Mouse (Mus musculus): ENCODE data around the gene Mchr1.
"Not testable (repeated sequence)": the region's sequence is repeated elsewhere in the genome, so short reads cannot be mapped to it uniquely, and the experiment has no call there.

Mchr1 gene

DNA sequence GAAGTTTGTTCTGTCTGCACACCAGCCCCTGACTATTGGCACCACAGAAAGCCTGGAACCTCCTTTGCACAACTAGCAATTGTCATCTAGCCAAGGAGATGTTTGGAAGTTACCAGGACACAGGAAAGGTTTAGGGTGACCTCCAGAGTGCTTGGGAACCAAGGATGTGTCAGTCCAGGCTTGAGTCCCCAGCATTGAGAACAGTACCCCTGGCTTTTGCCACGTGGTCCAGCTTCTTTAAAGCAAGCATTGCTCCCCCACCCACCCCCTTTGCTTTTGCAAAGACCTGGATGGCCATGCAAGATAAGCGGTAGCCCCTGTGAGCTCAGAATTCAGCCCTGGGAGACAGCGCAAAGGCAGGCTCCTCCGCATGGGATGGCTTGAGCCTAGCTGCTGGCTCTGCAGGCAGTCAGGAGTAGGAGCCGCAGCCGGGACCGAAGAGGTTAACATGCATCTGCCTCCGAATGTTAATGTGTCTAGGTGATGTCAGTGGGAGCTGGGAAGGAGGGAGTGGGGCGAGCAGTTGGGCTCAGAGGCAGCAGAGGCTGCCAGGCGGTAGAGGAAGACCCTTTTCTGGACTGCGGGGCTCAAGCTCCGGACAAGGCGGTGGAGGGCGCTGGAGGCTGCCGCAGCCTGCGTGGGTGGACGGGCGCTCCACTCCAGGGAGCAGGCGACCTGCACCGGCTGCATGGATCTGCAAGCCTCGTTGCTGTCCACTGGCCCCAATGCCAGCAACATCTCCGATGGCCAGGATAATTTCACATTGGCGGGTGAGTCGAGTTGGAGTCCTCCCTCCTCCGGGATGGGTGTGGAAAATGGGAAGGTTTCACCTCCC lies at the start of gene Mchr1:
Gene Mchr1, plus strand, starts transcription at position 414 of the 835 bp plus-strand sequence.
- peak; percentile 80 for DNase-seq

DNA sequence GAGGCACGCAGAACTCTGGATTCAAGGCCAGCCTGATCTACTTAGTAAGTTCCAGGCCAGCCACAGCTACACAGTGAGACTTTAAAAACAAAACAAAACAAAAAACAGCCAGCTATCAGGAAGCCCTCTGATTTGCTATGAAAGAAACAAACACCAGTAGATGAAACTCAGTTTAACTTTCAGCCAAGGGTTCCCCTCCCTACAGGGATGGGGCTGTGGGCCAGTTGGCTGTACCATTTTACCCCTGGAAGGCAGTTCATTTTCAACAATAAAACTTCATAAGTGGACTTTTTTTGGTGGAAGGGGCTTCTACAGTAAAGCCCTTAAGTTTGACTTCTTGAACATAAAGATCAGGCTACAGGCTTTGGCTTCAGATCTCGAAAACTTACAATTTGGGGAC lies 46.2 kb upstream of the Mchr1 start:
- DNase-seq, result no peak

DNA sequence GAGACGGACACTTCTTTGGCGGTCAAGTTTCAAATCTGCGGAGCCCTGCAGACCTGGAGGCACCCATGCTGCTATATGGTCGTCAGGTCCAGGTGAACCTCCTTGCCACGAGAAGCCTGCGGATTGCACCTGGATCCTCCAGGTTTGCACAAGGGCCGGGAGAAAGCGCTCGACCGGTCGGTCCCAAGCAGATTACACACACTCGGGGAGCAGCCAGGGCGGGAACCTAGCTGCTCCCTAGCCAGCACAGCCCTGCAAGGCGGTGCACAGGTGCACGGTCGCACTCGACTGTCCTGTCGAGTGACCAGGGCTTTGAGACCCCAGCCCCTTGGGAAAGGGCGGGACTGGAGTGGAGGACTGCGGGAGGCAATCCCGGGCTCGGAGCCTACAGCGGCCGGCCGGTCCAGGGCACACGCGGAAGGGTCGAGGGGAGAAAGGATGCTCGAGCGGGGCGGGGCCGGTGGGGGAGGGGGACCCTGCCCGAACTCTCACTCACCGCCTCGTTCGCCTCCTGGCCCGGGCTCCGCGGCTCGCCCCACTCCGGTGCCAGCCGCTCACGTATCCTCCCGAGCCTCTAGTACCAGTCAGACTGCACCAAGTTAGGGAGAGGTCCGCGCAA lies 45.2 kb upstream of the Mchr1 start:
- no peak for DNase-seq

DNA sequence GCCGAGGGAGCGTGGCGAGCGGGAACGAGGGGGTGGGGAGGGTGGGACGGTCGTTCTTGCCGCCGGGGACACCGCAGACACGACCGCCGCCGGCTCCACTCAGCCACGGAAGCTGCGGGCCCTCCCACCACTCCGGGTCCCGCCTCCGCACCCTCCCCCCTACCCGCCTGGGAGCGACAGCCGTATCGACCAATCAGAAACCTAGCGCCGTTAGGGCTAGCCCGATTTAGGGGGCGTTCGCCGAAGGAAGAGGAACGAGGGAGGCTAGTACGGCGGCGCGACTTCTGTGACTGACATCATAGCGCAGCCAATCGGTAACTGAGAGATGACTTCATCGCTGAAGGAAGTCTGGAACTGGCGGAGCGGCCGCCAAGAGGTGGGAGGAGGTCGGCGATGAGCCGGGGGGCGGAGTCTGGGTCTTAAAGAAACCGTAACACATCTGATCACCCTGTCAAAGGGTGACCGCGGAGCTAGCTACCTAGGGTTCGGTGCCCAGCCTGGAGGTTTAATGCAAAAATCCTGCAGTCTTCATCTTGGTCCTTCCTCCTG lies 44.6 kb upstream of the Mchr1 start, which contains the start of gene Mrtfa:
Gene Mrtfa, minus strand, starts transcription at position 128 of the 549 bp plus-strand sequence.
- peak; percentile 100 for DNase-seq

DNA sequence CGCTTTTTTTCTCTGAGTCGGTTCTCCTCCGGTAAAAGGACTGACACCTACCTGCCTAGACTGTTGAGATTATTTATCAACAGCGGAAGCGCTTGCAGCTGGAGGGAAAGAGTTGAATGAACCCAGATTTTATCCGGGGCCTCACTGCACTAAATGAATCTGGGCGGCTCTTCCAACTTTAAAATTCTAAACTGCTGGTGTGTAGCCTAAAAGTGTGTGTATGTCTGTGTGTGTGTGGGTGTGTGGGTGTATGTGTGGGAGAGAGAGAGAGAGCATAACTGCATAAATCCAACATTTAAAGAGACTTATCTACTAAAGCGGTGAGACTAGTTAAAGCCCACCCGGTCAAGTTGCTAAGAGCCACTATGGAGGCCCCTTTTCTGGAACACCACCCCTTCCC lies 44.0 kb upstream of the Mchr1 start:
- no peak for DNase-seq

DNA sequence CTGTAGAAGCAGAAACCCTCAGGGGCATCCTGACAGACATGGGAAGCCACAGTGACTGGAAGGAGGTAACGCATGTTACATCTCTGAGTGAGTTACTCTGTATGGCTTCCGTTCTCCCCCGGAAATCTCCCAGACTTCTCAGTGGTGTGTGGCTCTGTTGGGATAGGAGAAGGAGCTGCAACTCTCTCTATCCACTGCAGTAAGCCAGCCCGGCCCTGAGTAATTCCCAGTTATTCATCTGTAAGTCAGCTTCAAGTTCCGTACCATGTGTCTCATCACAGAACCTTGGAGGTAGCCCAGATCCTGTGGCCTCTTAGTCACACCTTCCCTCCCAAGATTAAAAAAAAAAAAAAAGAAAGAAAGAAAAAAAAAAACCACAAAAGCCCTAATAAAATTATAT lies 43.0 kb upstream of the Mchr1 start:
- no peak for DNase-seq

DNA sequence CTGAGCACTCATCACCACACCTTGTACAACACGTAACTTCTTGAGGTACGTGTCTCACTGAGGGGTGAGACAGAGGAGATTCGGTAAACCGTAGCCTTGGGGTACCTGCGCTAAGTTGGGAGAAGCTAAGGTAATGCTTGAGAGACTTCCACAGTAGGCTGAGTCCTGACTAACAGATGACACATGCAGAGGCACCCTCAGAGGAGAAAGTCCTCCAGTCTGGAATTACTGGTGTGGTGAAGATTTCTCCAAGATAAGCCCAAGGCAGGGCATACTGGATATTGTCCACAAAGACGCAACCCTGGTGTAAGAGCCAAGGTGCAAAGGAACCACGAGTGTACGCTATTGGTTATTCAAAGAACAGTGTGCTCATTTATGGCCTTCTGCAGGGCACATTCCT lies 42.4 kb upstream of the Mchr1 start:
- DNase-seq, result no peak

DNA sequence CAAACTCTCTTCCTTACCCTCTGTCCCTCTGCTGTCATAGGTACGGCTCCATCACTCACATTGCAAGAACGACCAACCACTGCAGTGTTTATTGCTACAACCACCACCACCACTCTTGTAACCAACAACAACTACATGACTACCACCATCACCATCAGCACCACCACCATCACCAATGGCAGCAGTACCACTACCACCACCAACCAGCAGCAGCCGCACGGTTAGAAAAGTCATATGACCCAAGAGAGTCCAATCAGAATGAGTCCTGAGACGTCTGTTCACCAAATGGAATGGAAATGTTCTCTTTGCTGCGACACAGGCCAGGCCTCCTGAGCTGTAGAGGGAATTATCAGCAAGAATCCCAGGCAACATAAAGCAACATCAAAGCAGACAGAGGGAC lies 40.5 kb upstream of the Mchr1 start:
- DNase-seq, result no peak

DNA sequence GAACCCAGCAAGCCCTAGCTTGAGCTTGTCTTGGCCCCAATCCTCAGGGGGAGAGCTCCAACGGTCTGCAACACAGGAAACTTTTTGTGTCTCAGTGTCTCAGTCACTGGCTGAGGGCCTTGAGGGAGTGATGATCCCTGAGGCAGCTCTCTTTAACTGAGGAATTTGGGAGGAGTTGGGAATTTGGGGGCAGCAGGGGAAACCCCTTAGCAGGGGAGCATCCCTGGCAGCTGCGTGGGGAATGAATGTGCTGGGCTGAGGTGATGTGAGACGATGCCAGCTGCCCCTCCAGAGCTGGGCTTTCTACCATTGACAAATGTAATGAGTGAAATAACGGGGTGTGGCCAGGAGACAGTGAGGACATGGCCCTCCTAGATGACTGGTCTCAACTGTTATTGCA lies 39.9 kb upstream of the Mchr1 start:
- no peak for DNase-seq

DNA sequence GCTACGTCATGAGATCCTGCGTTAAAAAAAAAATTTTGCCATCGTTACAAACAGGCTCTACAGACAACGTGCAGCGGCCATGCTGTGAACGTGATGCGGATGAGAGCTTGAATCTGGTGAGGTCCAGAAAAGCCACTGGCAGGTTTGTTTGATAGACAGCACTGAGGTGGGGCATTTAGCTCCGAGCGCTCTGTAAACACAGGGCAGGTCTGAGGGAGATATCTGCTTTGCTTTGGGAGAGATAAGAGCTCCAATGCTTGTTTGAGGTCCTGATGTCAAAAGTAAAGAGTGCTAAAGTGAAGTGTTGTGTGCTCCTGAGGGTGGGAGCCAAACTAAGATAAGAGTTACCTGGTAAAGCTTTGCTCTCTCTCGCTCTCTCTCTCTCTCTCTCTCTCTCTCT lies 38.1 kb upstream of the Mchr1 start:
- no peak for DNase-seq

DNA sequence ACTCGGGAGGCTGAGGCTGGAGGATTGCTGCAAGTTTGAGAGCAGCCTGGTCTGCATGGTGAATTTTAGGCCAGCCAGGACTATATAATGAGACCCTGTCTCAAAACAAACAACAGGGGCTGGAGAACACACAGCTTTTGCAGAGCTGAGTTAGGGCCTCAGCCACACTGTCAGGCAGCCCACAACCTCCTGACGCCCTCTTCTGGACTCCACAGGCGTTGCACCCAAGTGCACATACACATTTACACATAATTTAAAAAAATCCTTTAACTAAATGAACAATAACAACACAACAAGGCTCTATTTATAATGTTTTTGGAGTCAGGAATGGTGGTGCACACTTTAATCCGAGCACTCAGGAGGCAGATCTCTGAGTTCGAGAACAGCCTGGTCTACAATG lies 36.9 kb upstream of the Mchr1 start:
- no peak for DNase-seq

DNA sequence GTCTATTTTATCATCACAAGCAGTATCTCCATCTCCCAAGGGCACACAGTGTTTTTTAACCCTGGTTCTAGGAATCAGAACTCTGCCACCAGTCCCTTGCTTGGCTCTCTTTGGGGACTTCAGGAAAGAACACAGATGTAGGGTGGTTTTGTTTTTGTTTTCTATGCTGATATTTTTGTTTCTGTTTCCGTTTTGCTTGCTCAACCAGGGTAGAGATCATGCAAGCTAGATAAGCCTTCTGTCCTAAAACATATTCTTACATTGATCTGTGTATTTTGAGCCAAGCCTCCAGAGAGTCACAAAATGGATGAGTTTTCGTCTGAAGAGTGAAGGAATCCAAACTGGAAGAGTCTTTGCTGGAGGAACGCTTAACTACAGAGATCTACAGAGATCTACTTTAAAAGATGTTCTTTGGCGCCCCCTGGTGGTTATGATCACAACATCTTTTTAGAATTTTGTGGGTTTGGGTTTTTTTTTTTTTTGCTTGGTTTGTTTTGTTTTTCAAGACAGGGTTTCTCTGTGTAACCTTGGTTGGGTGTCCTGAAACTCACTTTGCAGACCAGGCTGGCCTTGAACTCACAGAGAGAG lies 35.8 kb upstream of the Mchr1 start:
- peak; percentile 84 for DNase-seq

DNA sequence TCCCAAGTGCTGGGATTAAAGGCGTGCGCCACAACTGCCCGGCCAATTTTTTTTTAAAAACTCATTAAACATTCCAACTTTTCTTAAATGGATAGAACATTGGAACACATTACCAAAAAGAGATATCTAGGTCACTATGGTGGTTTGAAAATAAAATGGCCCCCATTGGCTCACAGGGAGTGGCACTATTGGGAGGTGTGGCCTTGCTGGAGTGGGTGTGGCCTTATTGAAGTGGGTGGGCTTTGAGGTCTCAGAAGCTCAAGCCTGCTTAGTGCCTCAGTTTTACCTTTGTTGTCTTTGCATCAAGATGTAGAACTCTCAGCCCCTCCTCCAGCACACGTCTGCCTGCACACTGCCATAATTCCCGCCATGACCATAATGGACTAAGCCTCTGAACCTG lies 32.8 kb upstream of the Mchr1 start:
- DNase-seq, result no peak

DNA sequence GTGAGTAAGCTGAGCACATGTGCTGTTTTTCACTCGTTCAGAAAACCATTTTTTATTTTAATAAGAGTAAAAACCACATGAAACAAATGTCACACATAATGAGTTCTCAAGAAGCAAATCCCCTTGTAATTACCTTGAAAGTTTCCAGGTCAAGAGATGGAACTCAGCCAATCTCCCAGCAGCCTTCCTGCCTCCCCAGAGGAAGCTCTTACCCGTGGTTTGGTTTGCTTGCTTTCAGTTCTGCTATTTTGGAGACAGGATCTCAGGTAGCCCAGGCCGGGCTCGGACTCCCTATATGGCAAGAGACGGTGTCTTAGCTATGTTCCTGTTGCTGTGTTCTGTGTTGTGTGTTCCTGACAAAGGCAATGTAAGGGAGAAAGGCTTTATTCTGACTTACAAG lies 24.8 kb upstream of the Mchr1 start:
- DNase-seq, result peak; percentile 20

DNA sequence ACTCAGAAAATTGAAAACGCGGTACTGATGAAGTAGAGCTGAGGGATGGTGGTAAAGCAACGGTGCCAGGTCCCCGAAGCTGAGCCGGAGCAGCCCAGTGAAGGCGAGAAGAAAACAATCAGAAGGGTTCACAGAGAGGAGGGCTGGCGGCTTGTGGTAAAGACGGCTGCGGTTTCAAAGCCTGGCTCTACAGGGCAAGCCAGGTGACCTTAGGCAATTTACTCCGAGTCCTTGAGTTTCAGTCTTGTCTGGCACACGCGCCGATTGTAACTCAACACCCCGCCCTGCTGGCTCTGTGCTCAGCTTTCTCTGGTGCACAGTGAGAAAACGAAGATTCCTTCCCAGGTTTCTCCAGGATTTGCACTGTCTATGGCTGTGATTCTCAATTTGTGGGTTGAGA lies 22.3 kb upstream of the Mchr1 start:
- DNase-seq, result no peak

DNA sequence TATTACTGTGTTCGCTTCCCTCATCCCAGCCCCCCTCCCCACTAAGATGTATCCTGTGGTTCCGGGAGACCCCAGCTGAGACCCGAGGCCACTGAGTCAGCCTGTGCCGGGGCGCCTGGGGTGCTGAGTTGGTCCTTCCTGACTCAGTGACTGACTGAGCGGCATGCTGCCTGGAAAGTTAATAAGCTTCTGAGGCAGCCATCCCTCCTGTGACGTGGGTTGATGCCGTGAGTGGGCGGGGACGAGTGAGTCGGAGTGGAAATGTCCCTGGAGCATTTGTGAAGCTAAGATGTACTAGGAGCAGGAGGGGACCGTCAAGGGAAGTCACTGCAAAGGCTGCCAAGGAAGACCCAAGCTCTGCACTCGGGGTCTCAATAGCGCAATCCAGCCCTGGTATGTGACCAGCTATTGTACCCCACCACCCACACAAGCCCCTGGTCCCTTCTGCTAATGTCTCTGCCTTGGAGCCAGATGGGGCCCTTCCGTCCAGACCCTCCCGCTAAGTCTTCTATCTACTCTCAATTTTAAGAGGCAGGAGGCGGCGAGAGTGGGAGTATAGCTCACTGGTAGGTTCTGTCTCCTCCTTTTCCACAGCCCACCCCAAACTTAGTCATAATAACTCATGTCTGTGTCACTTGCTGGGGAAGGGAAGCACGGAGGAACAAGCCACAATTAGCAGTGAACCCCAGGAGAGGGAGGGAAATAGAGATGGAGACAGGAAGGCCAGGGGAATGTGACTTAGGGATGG lies 18.2 kb upstream of the Mchr1 start:
- DNase-seq, result no peak

DNA sequence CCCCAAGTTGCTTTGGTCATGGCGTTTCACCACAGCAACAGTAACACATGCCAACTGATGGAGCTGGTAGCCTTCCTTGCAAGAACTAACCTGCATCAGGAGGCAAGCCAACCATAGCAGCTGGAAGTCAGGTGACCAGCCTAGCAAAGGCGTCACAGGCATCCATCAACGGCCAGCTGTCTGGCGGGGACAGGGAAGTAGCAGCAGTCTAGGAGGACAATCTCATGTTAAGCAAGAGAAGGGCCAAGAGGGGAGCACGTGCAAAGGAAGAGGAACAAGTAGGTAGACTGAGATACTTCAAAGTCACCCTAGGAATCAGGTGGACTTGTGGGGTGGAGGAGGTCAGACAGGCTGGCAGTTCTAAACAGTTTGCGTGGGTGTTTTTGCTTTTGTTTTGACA lies 16.2 kb upstream of the Mchr1 start:
- DNase-seq, result no peak

DNA sequence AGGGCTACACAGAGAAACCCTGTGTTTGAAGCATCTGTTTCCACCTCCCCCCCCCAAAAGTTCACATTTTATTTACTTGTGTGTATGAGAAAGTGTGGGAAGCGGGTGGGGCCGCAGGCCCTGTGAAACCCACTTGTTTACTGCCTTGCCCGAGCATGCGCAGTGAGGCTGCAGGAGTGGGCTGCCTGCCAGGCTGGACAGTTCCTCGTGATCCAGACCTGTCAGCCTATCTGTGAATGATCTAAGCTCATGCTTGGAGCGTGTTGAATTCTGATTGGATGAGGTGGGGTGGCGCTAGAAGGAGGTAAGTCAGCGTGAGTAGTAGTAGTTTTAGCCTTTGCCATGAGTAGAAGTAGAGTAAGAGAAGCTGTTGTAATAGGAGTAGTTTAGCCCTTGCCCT lies 15.2 kb upstream of the Mchr1 start:
- not testable (repeated sequence) for DNase-seq

DNA sequence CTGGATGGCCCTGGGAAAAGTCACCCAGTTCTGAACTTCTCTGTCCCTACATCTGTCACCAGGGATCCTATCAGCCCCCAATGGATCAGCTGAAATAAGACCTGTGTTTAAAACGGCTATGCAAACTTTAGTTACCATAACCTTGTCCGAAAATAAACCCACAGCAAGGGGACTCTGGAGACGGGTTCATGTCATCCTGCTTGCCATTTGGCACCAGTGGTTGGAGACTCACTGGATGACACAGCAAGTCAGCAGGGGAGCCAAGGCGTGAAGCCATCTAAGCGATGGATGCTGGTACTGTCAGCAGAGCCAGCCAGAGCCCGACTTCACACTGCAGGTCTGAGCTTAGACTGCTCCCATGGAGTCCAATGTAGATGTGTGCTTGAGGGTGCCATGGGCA lies 13.9 kb upstream of the Mchr1 start:
- DNase-seq, result no peak

DNA sequence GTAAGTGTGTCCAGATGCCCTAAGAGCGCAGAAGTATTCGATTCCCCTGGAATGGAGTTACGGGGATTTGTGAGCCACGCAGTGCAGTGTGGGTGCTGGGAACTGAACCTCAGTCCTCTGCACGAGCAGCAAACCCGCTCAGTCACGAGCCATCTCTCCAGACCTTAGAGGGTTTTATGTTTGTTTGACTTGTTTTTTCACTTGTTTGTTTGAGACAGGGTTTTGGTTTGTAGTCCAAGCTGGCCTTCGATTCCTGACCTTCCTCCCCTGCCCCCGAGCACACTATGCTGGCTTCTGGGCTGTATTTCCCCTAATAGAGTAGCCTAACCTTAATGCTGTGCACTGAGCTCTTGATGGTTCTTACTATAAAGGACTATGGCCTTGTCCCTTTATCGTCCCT lies 10.3 kb upstream of the Mchr1 start:
- no peak for DNase-seq

DNA sequence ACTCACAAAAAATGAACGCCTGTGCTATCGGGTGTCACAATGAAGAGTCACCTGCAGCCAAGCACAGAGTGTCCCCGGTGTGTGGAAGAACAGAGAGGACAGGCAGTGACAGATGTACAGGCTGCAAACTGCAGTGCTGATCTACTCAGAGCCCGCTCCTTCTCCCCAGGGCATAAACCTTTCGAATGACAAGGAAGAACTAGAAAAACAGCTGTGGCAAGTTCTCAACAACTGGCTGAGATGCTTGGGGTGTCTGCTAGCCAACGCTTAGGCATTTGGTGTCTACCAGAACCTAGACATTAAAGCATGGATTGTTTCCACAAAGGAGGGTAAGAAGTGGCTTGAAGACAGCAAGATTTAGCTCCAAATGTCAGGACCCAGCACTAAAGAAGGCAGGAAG lies 9.6 kb upstream of the Mchr1 start:
- DNase-seq, result no peak

DNA sequence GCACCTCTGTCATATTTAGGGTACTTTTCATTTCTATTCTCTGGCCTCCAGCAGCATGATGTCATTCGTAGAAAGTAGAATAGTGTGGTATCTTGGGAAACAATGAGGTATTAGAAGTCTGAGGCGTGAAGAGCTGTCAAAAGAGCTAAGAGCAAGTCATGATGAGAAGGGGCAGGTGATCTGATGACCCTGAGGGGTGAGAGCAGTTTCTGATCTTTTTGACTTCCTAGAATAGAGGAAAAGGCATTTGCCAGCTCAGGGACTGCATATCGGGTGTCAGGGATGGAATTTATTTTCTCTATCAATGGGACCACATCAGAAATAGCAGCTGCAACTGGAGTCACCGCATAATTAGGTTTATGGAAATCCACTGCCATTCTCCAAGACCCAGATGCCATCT lies 8.5 kb upstream of the Mchr1 start:
- no peak for DNase-seq

DNA sequence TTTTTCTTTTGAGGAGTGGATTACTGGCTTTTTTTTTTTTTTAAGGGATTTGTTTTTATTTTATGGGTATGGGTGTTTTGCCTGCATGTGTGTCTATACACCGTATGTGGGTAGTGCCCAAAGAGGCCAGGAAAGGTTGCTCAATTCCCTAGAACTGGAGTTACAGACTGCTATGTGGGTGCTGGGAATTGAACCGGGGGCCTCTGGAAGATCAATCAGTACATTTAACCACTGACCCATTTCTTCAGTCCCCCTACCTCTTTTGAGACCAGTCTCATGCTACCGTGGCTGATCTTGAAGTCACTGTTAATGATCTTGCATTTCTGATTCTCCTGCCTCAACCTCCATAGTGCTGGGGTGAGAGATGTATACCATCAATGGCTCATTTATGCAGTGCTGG lies 8.0 kb upstream of the Mchr1 start:
- no peak for DNase-seq

Measured in retina, postnatal 1 day (tissue).